ENCODE assay signal across 13 mouse cellular contexts in the genomic region with DNA sequence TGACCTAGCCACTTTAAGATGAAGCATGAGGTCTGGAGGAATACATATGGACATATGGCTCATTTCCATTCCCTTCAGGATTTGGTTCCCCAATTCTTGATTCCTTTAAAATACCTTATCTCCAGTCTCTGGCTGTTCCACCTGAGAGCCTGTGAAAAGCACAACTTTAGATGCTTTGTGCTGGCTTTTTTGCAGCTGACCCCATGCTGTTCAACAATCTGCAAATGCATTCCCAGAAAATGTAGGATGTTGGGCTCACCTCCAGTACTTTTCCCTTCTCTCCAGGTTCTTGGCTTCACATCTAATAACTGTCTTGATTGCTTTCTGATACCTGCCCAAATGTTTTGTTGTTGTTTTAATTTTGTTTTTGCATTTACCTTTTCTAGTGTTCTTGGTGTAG.
"Had no signal": no experiment of that assay in that cellular context is flagged by ENCODE, and none has a peak within 500 bp of the region (broad histone marks: within the 10 kb centered on the region; RNA-seq: fewer than 3 reads in every experiment).

No protein-coding gene starts in this region.

- H3K9ac ChIP-seq: kidney, embryonic 15.5 days; liver, embryonic 15.5 days; midbrain, embryonic 13.5 days; stomach, embryonic 15.5 days had no signal

- H3K9me3 ChIP-seq: kidney, embryonic 15.5 days; limb, embryonic 10.5 days; liver, embryonic 15.5 days; midbrain, embryonic 13.5 days; stomach, embryonic 15.5 days had no signal

- H3K36me3 ChIP-seq: kidney, embryonic 15.5 days; limb, embryonic 10.5 days; liver, embryonic 15.5 days; midbrain, embryonic 13.5 days; stomach, embryonic 15.5 days had no signal

- H3K4me2 ChIP-seq: kidney, embryonic 15.5 days; liver, embryonic 11.5 days; liver, embryonic 15.5 days; midbrain, embryonic 13.5 days; stomach, embryonic 15.5 days had no signal

- H3K4me1 ChIP-seq: kidney, embryonic 15.5 days; limb, embryonic 10.5 days; liver, embryonic 15.5 days; midbrain, embryonic 13.5 days; stomach, embryonic 15.5 days had no signal

- H3K27me3 ChIP-seq: kidney, embryonic 15.5 days; liver, embryonic 15.5 days; midbrain, embryonic 13.5 days; stomach, embryonic 15.5 days had no signal

- DNase-seq: kidney, postnatal 14 days; lung, adult 2 months; lung, postnatal 36 days; right cerebral cortex, adult 18-20 months; thymus, adult 2 months; thymus, postnatal 25 days had no signal

- H3K27ac ChIP-seq: kidney, embryonic 15.5 days; limb, embryonic 10.5 days; liver, embryonic 15.5 days; midbrain, embryonic 13.5 days; stomach, embryonic 15.5 days had no signal

- ATAC-seq: lung, postnatal 0 days; midbrain, embryonic 13.5 days had no signal

- H3K4me3 ChIP-seq: kidney, embryonic 15.5 days; limb, embryonic 10.5 days; liver, embryonic 15.5 days; midbrain, embryonic 13.5 days; stomach, embryonic 15.5 days had no signal
